Mouse (Mus musculus): Measurements from ENCODE around the gene Sema4b. TPM values are rescaled to one million over a fixed set of nuclear protein-coding genes. Genes with fewer than 3 reads are reported as not detected.

The Sema4b gene
- total and polyA plus RNA-seq, 2 experiments from 2014 or later = 29.2 to 43.7 TPM

GRCm38 (mm10) chr7:80191455-80191854 lies 4.8 kb downstream of the Sema4b start:
- TF ChIP-seq CTCF (IDR thresholded peaks at IDR 0.05) = no peak
- WGBS = 51% methylated on average over 5 of the region's 5 CpGs
- ATAC-seq (ENCODE audit: low FRiP score) (no peak), DNase-seq (ENCODE audit: low spot score) (no peak)
- H3K4me2 ChIP-seq (ENCODE audit: low read depth, low read length, poor library complexity, severe bottlenecking) = no peak overlapping the region
- H3K9ac ChIP-seq (replicated peaks; ENCODE audit: low read length, poor library complexity, severe bottlenecking) = no peak overlapping the region
- H3K27me3 ChIP-seq (ENCODE audit: insufficient read depth, low read length) = no peaks in the 10 kb centered on the region
- H3K4me3 ChIP-seq (ENCODE audit: low read depth, low read length) = no peak overlapping the region
- H3K9me3 ChIP-seq (ENCODE audit: low read length) = no peaks in the 10 kb centered on the region
- no peaks in the 10 kb centered on the region for H3K36me3 ChIP-seq (ENCODE audit: insufficient read depth, low read length)
- H3K27ac ChIP-seq (ENCODE audit: low read depth, low read length) = no peak overlapping the region
- peaks cover 12% of the 10 kb centered on the region; the same call in 1 of the 2 replicates for H3K4me1 ChIP-seq (ENCODE audit: insufficient read depth, low read length)

- H3K4me3 ChIP-seq (ENCODE audit: low read depth, low read length) = no peak overlapping the region
- H3K27ac ChIP-seq (ENCODE audit: low read depth, low read length) = peak overlapping the region; percentile 40; the same call in 1 of the 2 replicates
- H3K4me2 ChIP-seq (ENCODE audit: low read depth, low read length, poor library complexity, severe bottlenecking) = peak overlapping the region; percentile 31
- peak; percentile 1; the same call in 1 of the 2 replicates for TF ChIP-seq CTCF (IDR thresholded peaks at IDR 0.05)
- no peaks in the 10 kb centered on the region for H3K9me3 ChIP-seq (ENCODE audit: low read length)
- H3K4me1 ChIP-seq (ENCODE audit: insufficient read depth, low read length) = peaks cover 16% of the 10 kb centered on the region; the same call in 1 of the 2 replicates
- no peaks in the 10 kb centered on the region for H3K36me3 ChIP-seq (ENCODE audit: insufficient read depth, low read length)
- WGBS = 13% methylated on average over 16 of the region's 16 CpGs
- no peaks in the 10 kb centered on the region for H3K27me3 ChIP-seq (ENCODE audit: insufficient read depth, low read length)
- DNase-seq (ENCODE audit: low spot score) (peak; percentile 92), ATAC-seq (ENCODE audit: low FRiP score) (peak; percentile 69)
- H3K9ac ChIP-seq (replicated peaks; ENCODE audit: low read length, poor library complexity, severe bottlenecking) = no peak overlapping the region
Observed at GRCm38 (mm10) chr7:80192226-80193061, 5.8 kb downstream of the Sema4b start.

- H3K36me3 ChIP-seq (ENCODE audit: insufficient read depth, low read length) = no peaks in the 10 kb centered on the region
- H3K27ac ChIP-seq (ENCODE audit: low read depth, low read length) = peak overlapping the region; percentile 6; the same call in 1 of the 2 replicates
- WGBS = 35% methylated on average over 13 of the region's 13 CpGs
- DNase-seq (ENCODE audit: low spot score) (peak; percentile 81), ATAC-seq (ENCODE audit: low FRiP score) (no peak)
- H3K27me3 ChIP-seq (ENCODE audit: insufficient read depth, low read length) = no peaks in the 10 kb centered on the region
- peaks cover 12% of the 10 kb centered on the region for H3K4me1 ChIP-seq (ENCODE audit: insufficient read depth, low read length)
- H3K9me3 ChIP-seq (ENCODE audit: low read length) = no peaks in the 10 kb centered on the region
- no peak for TF ChIP-seq CTCF (IDR thresholded peaks at IDR 0.05)
- H3K4me2 ChIP-seq (ENCODE audit: low read depth, low read length, poor library complexity, severe bottlenecking) = 0 out of 2 replicates have a peak overlapping the region, but pooled peaks have one; percentile 15
- H3K4me3 ChIP-seq (ENCODE audit: low read depth, low read length) = no peak overlapping the region
- 0 out of 2 replicates have a peak overlapping the region, but pooled peaks have one; percentile 33 for H3K9ac ChIP-seq (replicated peaks; ENCODE audit: low read length, poor library complexity, severe bottlenecking)
Observed at GRCm38 (mm10) chr7:80193941-80194739, 7.5 kb downstream of the Sema4b start.

GRCm38 (mm10) chr7:80195146-80195545 lies 8.5 kb downstream of the Sema4b start:
- no peak overlapping the region for H3K4me2 ChIP-seq (ENCODE audit: low read depth, low read length, poor library complexity, severe bottlenecking)

GRCm38 (mm10) chr7:80195576-80196263 lies 9.1 kb downstream of the Sema4b start:
- no peak for DNase-seq (ENCODE audit: low spot score)
- 87% methylated on average over 10 of the region's 11 CpGs for WGBS
- no peaks in the 10 kb centered on the region for H3K9me3 ChIP-seq (ENCODE audit: low read length)
- no peak overlapping the region for H3K4me3 ChIP-seq (ENCODE audit: low read depth, low read length)
- H3K27ac ChIP-seq (ENCODE audit: low read depth, low read length) = no peak overlapping the region
- no peak for ATAC-seq (ENCODE audit: low FRiP score)
- no peak overlapping the region for H3K9ac ChIP-seq (replicated peaks; ENCODE audit: low read length, poor library complexity, severe bottlenecking)
- no peak for TF ChIP-seq CTCF (IDR thresholded peaks at IDR 0.05)
- H3K4me1 ChIP-seq (ENCODE audit: insufficient read depth, low read length) = peaks cover 22% of the 10 kb centered on the region
- H3K36me3 ChIP-seq (ENCODE audit: insufficient read depth, low read length) = no peaks in the 10 kb centered on the region
- no peak overlapping the region for H3K4me2 ChIP-seq (ENCODE audit: low read depth, low read length, poor library complexity, severe bottlenecking)
- no peaks in the 10 kb centered on the region for H3K27me3 ChIP-seq (ENCODE audit: insufficient read depth, low read length)

More at GRCm38 (mm10) chr7:80195146-80195545, 8.5 kb downstream of the Sema4b start:
- H3K9me3 ChIP-seq (ENCODE audit: low read length) = no peaks in the 10 kb centered on the region
- ATAC-seq (ENCODE audit: low FRiP score) = no peak
- DNase-seq (ENCODE audit: low spot score) = no peak
- H3K4me3 ChIP-seq (ENCODE audit: low read depth, low read length) = no peak overlapping the region
- no peak overlapping the region for H3K9ac ChIP-seq (replicated peaks; ENCODE audit: low read length, poor library complexity, severe bottlenecking)
- H3K36me3 ChIP-seq (ENCODE audit: insufficient read depth, low read length) = no peaks in the 10 kb centered on the region
- no peak overlapping the region for H3K27ac ChIP-seq (ENCODE audit: low read depth, low read length)
- 95% methylated on average over 5 of the region's 5 CpGs for WGBS
- TF ChIP-seq CTCF (IDR thresholded peaks at IDR 0.05) = no peak
- peaks cover 22% of the 10 kb centered on the region for H3K4me1 ChIP-seq (ENCODE audit: insufficient read depth, low read length)
- H3K27me3 ChIP-seq (ENCODE audit: insufficient read depth, low read length) = no peaks in the 10 kb centered on the region

Data from midbrain, postnatal 0 days (tissue).